Mouse (Mus musculus): ENCODE measurements around the gene Vmn1r49. TPM values are rescaled to one million over a fixed set of nuclear protein-coding genes. Genes with fewer than 3 reads are reported as not detected.

Vmn1r49 gene
- polyA plus RNA-seq (2015; fragmentation: Nextera tagmentation; extraction: Ambion mirVana): not detected in 2 replicates

DNA sequence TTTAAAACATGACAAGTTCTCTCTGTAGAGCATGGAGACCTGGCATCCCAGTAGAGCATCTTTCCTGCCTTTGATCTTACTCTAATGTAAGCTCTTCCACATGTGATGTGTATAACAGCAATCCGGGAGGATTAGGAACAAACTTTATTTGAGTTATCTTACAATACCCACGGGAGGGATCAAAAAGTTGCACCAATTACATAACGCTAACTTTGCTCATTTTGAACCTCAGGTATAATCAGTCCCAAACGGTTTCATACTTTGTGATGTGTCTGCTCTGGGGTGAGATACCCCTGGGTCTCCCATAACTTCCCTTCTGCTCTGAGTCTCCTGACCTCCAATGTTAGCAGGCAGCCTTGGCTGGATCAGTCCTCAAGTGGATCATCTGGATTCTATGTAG lies at the start of gene Vmn1r49:
Gene Vmn1r49, minus strand, starts transcription at position 101 of the 400 bp plus-strand sequence.

DNA sequence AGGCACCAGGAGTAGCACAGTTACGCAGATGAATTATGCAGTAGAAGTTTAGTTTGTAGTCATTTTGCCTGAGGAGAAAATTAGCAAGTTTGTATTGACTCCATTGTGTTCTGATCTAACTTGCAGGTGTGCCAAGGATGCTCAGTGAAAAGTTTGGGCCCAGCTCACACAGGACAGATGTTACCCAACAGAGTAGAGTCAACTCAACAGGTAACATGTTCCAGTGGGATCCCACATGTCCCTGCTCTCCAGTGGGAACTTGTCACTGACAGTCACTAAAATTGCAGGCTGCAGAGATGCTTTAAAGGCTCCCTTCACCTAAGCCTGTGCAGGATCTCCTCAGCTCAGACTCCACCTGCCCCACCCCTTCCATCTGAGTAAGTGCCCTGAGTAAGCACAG lies 44.0 kb upstream of the Vmn1r49 start, which contains the start of gene Vmn1r51:
Gene Vmn1r51, plus strand, starts transcription at position 301 of the 400 bp plus-strand sequence.

DNA sequence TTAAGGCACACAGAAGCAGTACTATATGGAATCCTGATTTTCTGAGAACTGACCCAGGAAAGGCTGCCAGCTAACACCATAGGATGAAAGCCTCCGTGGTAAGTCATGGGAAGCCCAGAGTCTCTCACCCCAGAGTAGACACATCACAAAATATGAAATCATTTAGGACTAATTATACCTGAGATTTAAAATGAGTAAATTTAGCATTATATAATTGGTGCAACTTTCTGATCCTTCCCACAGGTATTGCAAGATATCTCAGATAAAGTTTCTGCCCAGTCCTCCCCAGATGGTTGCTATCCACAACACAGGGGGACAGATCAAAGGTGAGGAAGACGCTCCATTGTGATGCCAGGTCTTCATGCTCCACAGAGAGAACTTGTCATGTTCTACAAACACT lies 22.8 kb upstream of the Vmn1r49 start, which contains the start of gene Vmn1r50:
Gene Vmn1r50, plus strand, starts transcription at position 301 of the 400 bp plus-strand sequence.

DNA sequence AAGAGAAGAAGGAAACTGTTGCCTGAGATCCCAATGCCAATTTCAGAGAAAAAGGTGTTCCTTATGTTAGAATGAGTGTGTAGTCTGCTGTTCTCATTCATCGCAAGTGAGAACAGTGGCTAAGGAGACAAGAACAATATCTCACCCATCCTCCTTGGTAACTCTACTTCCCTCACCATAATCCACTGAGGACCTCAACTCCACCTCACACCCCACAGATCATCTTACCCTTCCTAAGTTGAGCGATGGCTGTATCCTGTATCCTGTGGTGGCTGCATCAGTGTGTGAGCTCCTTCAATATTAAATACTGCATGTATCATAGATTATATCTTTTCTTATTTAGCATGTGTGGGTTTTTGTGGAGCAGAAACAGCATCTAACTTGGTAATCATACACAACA lies 41.6 kb downstream of the Vmn1r49 start, which contains the start of gene Vmn1r48:
Gene Vmn1r48, minus strand, starts transcription at position 101 of the 400 bp plus-strand sequence.

Other genes with a start within 250 kb of the Vmn1r49 start
- 0.14 TPM in 1 of 2 replicates, not detected in the other for gene Vmn1r42, start 202.1 kb downstream of the Vmn1r49 start, polyA plus RNA-seq (2015; fragmentation: Nextera tagmentation; extraction: Ambion mirVana)
- gene Vmn1r43, start 202.1 kb downstream of the Vmn1r49 start, polyA plus RNA-seq (2015; fragmentation: Nextera tagmentation; extraction: Ambion mirVana): not detected in 2 replicates
- not detected in 2 replicates for gene Vmn1r44, start 194.8 kb downstream of the Vmn1r49 start, polyA plus RNA-seq (2015; fragmentation: Nextera tagmentation; extraction: Ambion mirVana)
- not detected in 2 replicates for gene Vmn1r45, start 137.9 kb downstream of the Vmn1r49 start, polyA plus RNA-seq (2015; fragmentation: Nextera tagmentation; extraction: Ambion mirVana)
- gene Vmn1r46, start 109.2 kb downstream of the Vmn1r49 start, polyA plus RNA-seq (2015; fragmentation: Nextera tagmentation; extraction: Ambion mirVana): not detected in 2 replicates
- not detected in 2 replicates for gene Vmn1r47, start 62.4 kb downstream of the Vmn1r49 start, polyA plus RNA-seq (2015; fragmentation: Nextera tagmentation; extraction: Ambion mirVana)
- not detected in 2 replicates for gene Vmn1r48, start 41.7 kb downstream of the Vmn1r49 start, polyA plus RNA-seq (2015; fragmentation: Nextera tagmentation; extraction: Ambion mirVana)
- gene Vmn1r50, start 22.9 kb upstream of the Vmn1r49 start, polyA plus RNA-seq (2015; fragmentation: Nextera tagmentation; extraction: Ambion mirVana): not detected in 2 replicates
- gene Vmn1r51, start 44.1 kb upstream of the Vmn1r49 start, polyA plus RNA-seq (2015; fragmentation: Nextera tagmentation; extraction: Ambion mirVana): not detected in 2 replicates
- gene Vmn1r52, start 96.3 kb upstream of the Vmn1r49 start, polyA plus RNA-seq (2015; fragmentation: Nextera tagmentation; extraction: Ambion mirVana): not detected in 2 replicates
- not detected in 2 replicates for gene V1ra8, start 124.3 kb upstream of the Vmn1r49 start, polyA plus RNA-seq (2015; fragmentation: Nextera tagmentation; extraction: Ambion mirVana)
- not detected in 2 replicates for gene Vmn1r53, start 145.9 kb upstream of the Vmn1r49 start, polyA plus RNA-seq (2015; fragmentation: Nextera tagmentation; extraction: Ambion mirVana)
- gene Vmn1r54, start 167.8 kb upstream of the Vmn1r49 start, polyA plus RNA-seq (2015; fragmentation: Nextera tagmentation; extraction: Ambion mirVana): not detected in 2 replicates
- gene BC048671, start 222.7 kb upstream of the Vmn1r49 start, polyA plus RNA-seq (2015; fragmentation: Nextera tagmentation; extraction: Ambion mirVana): not detected in 2 replicates
- 0.94 and 1.9 TPM in 2 replicates for gene Chst13, start 246.7 kb upstream of the Vmn1r49 start, polyA plus RNA-seq (2015; fragmentation: Nextera tagmentation; extraction: Ambion mirVana)

All from spleen, postnatal 0 days (tissue).